Mouse (Mus musculus): ENCODE data around the gene Treml1. TPM values are rescaled to one million over a fixed set of nuclear protein-coding genes. Genes with fewer than 3 reads are reported as not detected.

Treml1 gene
- total and polyA plus RNA-seq, 3 experiments: 0.34 to 6.7 TPM; not detected in 1

DNA sequence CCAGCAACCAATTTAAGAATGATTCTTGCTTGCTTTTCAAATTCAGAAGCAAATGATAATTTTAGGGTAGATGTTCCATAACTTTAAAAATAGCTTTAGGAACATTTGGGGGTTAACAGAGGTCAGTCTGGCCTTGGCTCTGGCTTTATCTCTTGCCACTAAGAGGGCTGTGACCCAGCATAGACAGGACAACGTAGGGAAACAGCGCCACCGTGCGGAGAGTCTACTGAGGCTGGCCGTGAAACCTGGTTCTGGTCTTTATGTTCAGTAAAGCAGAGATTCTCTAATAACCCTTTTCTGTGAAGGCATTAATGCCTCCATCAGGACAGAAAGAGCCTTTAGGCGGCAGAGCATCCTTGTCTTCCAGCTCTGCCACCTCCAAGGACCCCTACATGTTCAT, 22.9 kb upstream of the Treml1 start:
- ATAC-seq (ENCODE audit: extremely low read depth, insufficient number of reproducible peaks, low FRiP score, poor library complexity, severe bottlenecking) (peak; percentile 72), DNase-seq (ENCODE audit: low spot score) (peak; percentile 55)
- no peaks in the 10 kb centered on the region for H3K36me3 ChIP-seq (replicated peaks)
- no peaks in the 10 kb centered on the region for H3K27me3 ChIP-seq (ENCODE audit: insufficient read depth, low read length)
- no peak for TF ChIP-seq GATA2 (IDR thresholded peaks at IDR 0.05; ENCODE audit: borderline replicate concordance, low read depth, low read length)
- peak; percentile 82 for TF ChIP-seq CTCF (IDR thresholded peaks at IDR 0.05; ENCODE audit: low read depth, low read length)
- peaks cover 49% of the 10 kb centered on the region for H3K4me1 ChIP-seq (ENCODE audit: insufficient read depth, low read depth, low read length)
- peaks cover 2% of the 10 kb centered on the region; the same call in 1 of the 2 replicates for H3K9me3 ChIP-seq (replicated peaks)
- no peak overlapping the region for H3K4me3 ChIP-seq (ENCODE audit: low read depth, low read length)

DNA sequence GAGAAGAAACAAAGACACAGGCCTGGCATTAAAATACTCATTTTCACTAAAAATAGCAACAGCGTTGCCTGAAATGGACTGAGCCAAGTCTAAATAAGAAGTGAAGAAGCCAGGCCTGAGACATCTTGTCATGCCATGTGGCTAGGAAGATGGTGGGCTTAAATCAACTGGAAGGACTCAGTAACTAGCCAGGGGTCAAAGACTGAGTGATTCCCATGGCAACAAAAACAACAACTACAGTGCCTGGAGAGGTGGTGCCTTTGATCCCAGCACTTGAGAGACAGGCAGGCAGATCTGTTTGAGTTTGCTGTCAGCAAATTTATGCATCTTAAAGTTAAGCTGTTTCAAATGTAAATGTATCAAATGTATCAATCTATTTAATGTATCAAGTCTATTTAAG, 19.4 kb upstream of the Treml1 start:
- no peak overlapping the region for H3K4me3 ChIP-seq (ENCODE audit: low read depth, low read length)
- H3K36me3 ChIP-seq (replicated peaks): no peaks in the 10 kb centered on the region
- no peak for TF ChIP-seq GATA2 (IDR thresholded peaks at IDR 0.05; ENCODE audit: borderline replicate concordance, low read depth, low read length)
- DNase-seq (ENCODE audit: low spot score): no peak
- H3K9me3 ChIP-seq (replicated peaks): no peaks in the 10 kb centered on the region
- no peaks in the 10 kb centered on the region for H3K27me3 ChIP-seq (ENCODE audit: insufficient read depth, low read length)
- H3K4me1 ChIP-seq (ENCODE audit: insufficient read depth, low read depth, low read length): peaks cover 44% of the 10 kb centered on the region
- no peak for ATAC-seq (ENCODE audit: extremely low read depth, insufficient number of reproducible peaks, low FRiP score, poor library complexity, severe bottlenecking)

DNA sequence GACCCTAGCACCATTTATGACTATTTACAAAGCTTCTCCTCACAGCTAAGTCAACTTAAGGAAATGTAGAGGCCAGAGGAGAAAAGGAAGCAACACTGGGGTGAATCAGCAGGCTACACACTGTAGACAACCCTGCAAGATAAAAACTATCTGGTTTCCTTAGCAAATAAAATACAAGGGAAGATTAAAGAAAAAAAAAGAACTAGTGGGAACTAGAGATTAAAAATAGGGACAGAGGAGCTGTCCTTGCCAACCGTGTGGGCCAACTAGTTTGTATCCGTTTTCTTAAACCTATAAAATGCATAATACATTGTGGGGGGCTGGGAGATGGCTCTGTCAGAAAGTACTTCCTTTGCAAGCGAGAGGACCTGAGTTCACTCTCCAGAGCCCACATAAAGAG, 17.8 kb upstream of the Treml1 start:
- 0 out of 2 replicates have a peak, but pooled peaks cover 6% of the 10 kb centered on the region for H3K27me3 ChIP-seq (ENCODE audit: insufficient read depth, low read length)
- H3K4me1 ChIP-seq (ENCODE audit: insufficient read depth, low read depth, low read length): peaks cover 42% of the 10 kb centered on the region
- no peak overlapping the region; the same call in 1 of the 2 replicates for H3K4me3 ChIP-seq (ENCODE audit: low read depth, low read length)
- peak; percentile 31 for DNase-seq (ENCODE audit: low spot score)
- no peaks in the 10 kb centered on the region for H3K36me3 ChIP-seq (replicated peaks)
- ATAC-seq (ENCODE audit: extremely low read depth, insufficient number of reproducible peaks, low FRiP score, poor library complexity, severe bottlenecking): peak; percentile 93
- TF ChIP-seq TAL1 (conservative IDR thresholded peaks at IDR 0.05; ENCODE audit: low read depth, low read length): no peak
- TF ChIP-seq GATA1 (IDR thresholded peaks at IDR 0.05; ENCODE audit: borderline replicate concordance, low read length): no peak
- TF ChIP-seq GATA2 (IDR thresholded peaks at IDR 0.05; ENCODE audit: borderline replicate concordance, low read depth, low read length): no peak
- no peak for TF ChIP-seq POLR2AphosphoS5 (IDR thresholded peaks at IDR 0.05; ENCODE audit: insufficient replicate concordance, low read depth, low read length)
- TF ChIP-seq CTCF (IDR thresholded peaks at IDR 0.05; ENCODE audit: low read depth, low read length): no peak
- no peaks in the 10 kb centered on the region for H3K9me3 ChIP-seq (replicated peaks)

DNA sequence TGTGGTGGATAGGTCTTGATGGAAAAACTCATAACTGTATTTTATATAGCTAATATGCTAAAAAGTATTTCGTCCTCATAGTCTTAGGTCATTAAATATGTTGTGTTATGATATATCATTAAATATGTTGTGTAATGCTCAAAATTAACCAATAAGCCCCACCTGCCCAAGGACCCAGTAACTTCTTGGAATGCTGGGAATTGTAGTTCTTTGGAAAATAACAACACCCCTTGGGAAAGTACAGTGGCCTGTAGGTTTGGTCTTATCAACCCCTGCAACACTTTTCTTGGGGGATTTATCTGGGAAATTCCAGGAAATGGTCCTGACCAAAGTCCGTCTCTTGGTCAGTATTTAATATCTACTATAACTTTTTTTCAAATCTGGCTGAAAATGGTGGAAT, 16.7 kb upstream of the Treml1 start:
- DNase-seq (ENCODE audit: low spot score): no peak

DNA sequence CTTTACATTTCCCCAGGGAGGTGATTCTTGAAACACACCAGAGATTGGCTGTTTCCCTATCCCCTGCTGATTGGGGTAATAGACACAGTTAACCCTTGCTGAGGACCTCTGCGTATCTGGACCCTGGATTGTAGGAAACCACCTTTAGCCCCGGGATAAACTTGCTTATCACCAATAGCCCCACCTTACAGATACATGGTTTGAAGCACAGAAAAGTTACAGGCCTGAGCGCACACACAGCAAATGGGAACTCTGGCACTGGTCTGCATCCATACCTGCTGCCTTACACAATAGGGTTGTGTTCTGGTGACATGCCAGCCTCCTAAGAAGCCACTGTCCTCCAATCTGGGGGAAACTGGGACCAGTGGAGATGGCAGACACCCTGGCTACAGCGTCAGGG, 13.9 kb upstream of the Treml1 start:
- Histone ChIP-seq H3K4me3 (ENCODE audit: low read depth, low read length) (no peak overlapping the region), H3K9me3 (replicated peaks) (no peaks in the 10 kb centered on the region), H3K36me3 (replicated peaks) (no peaks in the 10 kb centered on the region), H3K4me1 (ENCODE audit: insufficient read depth, low read depth, low read length) (peaks cover 37% of the 10 kb centered on the region), H3K27me3 (ENCODE audit: insufficient read depth, low read length) (peaks cover 15% of the 10 kb centered on the region; the same call in 1 of the 2 replicates)
- no peak for DNase-seq (ENCODE audit: low spot score)
- no peak for ATAC-seq (ENCODE audit: extremely low read depth, insufficient number of reproducible peaks, low FRiP score, poor library complexity, severe bottlenecking)
- TF ChIP-seq POLR2AphosphoS5 (IDR thresholded peaks at IDR 0.05; ENCODE audit: insufficient replicate concordance, low read depth, low read length) (no peak), TAL1 (conservative IDR thresholded peaks at IDR 0.05; ENCODE audit: low read depth, low read length) (no peak), CTCF (IDR thresholded peaks at IDR 0.05; ENCODE audit: low read depth, low read length) (no peak), GATA1 (IDR thresholded peaks at IDR 0.05; ENCODE audit: borderline replicate concordance, low read length) (no peak), GATA2 (IDR thresholded peaks at IDR 0.05; ENCODE audit: borderline replicate concordance, low read depth, low read length) (no peak)

More for the DNA sequence above, 16.7 kb upstream of the Treml1 start:
- Histone ChIP-seq H3K4me1 (ENCODE audit: insufficient read depth, low read depth, low read length) (peaks cover 38% of the 10 kb centered on the region), H3K9me3 (replicated peaks) (no peaks in the 10 kb centered on the region), H3K36me3 (replicated peaks) (no peaks in the 10 kb centered on the region), H3K27me3 (ENCODE audit: insufficient read depth, low read length) (0 out of 2 replicates have a peak, but pooled peaks cover 9% of the 10 kb centered on the region), H3K4me3 (ENCODE audit: low read depth, low read length) (no peak overlapping the region)
- no peak for ATAC-seq (ENCODE audit: extremely low read depth, insufficient number of reproducible peaks, low FRiP score, poor library complexity, severe bottlenecking)
- TF ChIP-seq POLR2AphosphoS5 (IDR thresholded peaks at IDR 0.05; ENCODE audit: insufficient replicate concordance, low read depth, low read length) (no peak), CTCF (IDR thresholded peaks at IDR 0.05; ENCODE audit: low read depth, low read length) (no peak), TAL1 (conservative IDR thresholded peaks at IDR 0.05; ENCODE audit: low read depth, low read length) (no peak), GATA1 (IDR thresholded peaks at IDR 0.05; ENCODE audit: borderline replicate concordance, low read length) (no peak), GATA2 (IDR thresholded peaks at IDR 0.05; ENCODE audit: borderline replicate concordance, low read depth, low read length) (no peak)

DNA sequence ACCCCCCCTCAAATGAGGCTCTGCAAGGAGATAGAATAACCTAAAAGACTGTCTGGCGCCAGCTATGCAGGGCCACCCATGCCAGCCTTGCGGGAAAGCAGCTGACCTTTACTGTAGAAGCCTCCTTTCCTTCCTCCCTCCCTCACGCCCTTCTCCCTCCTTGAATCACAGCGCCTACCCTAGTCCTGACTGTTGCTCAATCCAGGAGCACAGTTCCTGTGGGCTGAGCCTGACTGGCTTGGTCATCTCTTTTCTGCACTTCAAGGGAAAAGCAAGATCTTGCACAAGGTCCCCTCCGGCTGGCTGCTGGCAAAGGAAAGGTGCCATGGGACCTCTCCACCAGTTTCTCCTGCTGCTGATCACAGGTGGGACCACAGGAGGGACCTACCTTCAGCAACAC, 13.5 kb upstream of the Treml1 start, which contains the start of gene Trem2:
TSS of gene Trem2 (plus strand) at position 171 of the 400 bp plus-strand sequence.
- peaks cover 33% of the 10 kb centered on the region for H3K4me1 ChIP-seq (ENCODE audit: insufficient read depth, low read depth, low read length)
- no peak within 1 kb of the TSS for H3K4me3 ChIP-seq (ENCODE audit: low read depth, low read length)
- no peak for TF ChIP-seq GATA2 (IDR thresholded peaks at IDR 0.05; ENCODE audit: borderline replicate concordance, low read depth, low read length)
- no peak for TF ChIP-seq GATA1 (IDR thresholded peaks at IDR 0.05; ENCODE audit: borderline replicate concordance, low read length)
- TF ChIP-seq TAL1 (conservative IDR thresholded peaks at IDR 0.05; ENCODE audit: low read depth, low read length): no peak
- TF ChIP-seq POLR2AphosphoS5 (IDR thresholded peaks at IDR 0.05; ENCODE audit: insufficient replicate concordance, low read depth, low read length): no peak
- no peak for TF ChIP-seq CTCF (IDR thresholded peaks at IDR 0.05; ENCODE audit: low read depth, low read length)
- H3K36me3 ChIP-seq (replicated peaks): no peaks in the 10 kb centered on the region
- H3K9me3 ChIP-seq (replicated peaks): no peaks in the 10 kb centered on the region
- no peak for DNase-seq (ENCODE audit: low spot score)
- peaks cover 15% of the 10 kb centered on the region; the same call in 1 of the 2 replicates for H3K27me3 ChIP-seq (ENCODE audit: insufficient read depth, low read length)
- no peak for ATAC-seq (ENCODE audit: extremely low read depth, insufficient number of reproducible peaks, low FRiP score, poor library complexity, severe bottlenecking)

DNA sequence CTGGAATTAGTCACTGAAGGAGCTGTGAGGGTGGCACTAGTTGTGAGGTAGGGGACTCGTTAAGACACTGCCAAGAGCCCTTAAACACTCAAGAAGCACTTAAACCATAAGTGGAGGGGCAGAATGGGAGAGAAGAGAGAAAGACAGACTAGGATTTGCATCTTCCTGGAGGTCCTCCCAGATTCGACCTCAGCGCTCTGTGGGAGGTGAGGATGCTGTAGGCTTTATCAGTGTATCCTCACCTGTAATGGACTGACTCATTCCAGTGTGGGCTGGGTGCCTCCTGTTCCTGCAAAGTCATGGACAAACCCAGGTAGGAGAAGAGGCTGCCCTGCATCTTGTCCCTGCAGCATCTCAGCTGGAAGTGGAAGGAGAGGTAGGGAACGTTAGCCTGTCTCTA, 12.9 kb upstream of the Treml1 start:
- ATAC-seq (ENCODE audit: extremely low read depth, insufficient number of reproducible peaks, low FRiP score, poor library complexity, severe bottlenecking): no peak
- peaks cover 27% of the 10 kb centered on the region for H3K4me1 ChIP-seq (ENCODE audit: insufficient read depth, low read depth, low read length)
- TF ChIP-seq TAL1 (conservative IDR thresholded peaks at IDR 0.05; ENCODE audit: low read depth, low read length): no peak
- no peak for TF ChIP-seq GATA2 (IDR thresholded peaks at IDR 0.05; ENCODE audit: borderline replicate concordance, low read depth, low read length)
- no peak for TF ChIP-seq GATA1 (IDR thresholded peaks at IDR 0.05; ENCODE audit: borderline replicate concordance, low read length)
- TF ChIP-seq CTCF (IDR thresholded peaks at IDR 0.05; ENCODE audit: low read depth, low read length): no peak
- no peak for TF ChIP-seq POLR2AphosphoS5 (IDR thresholded peaks at IDR 0.05; ENCODE audit: insufficient replicate concordance, low read depth, low read length)

More for the DNA sequence above, 12.9 kb upstream of the Treml1 start:
- peaks cover 20% of the 10 kb centered on the region; the same call in 1 of the 2 replicates for H3K27me3 ChIP-seq (ENCODE audit: insufficient read depth, low read length)
- no peaks in the 10 kb centered on the region for H3K36me3 ChIP-seq (replicated peaks)
- DNase-seq (ENCODE audit: low spot score): no peak
- H3K4me3 ChIP-seq (ENCODE audit: low read depth, low read length): no peak overlapping the region
- no peaks in the 10 kb centered on the region for H3K9me3 ChIP-seq (replicated peaks)

All from G1E (cell line).